In genomic region chr2:180428331-180428730, GRCm38 (mm10) we compare ENCODE assay signal across 10 mouse cellular contexts. TPM values are rescaled to one million over a fixed set of nuclear protein-coding genes. Genes with fewer than 3 reads are reported as not detected.
A peak's percentile ranks its signal among the peaks of the same experiment; 100 is the strongest.
DNase-seq lines count a peak whose midpoint lies in the region; ATAC-seq and TF ChIP-seq lines count a peak whose summit lies in the region.
"Had no signal": no experiment of that assay in that cellular context is flagged by ENCODE, and none has a peak within 500 bp of the region (broad histone marks: within the 10 kb centered on the region; RNA-seq: fewer than 3 reads in every experiment).

No protein-coding gene starts in this region.

- no peak for TF ChIP-seq EP300 in liver, postnatal 0 days (IDR thresholded peaks at IDR 0.05; ENCODE audit: low read depth)

- no peak overlapping the region for H3K27ac ChIP-seq in gastrocnemius, adult 2 months
- no peak overlapping the region for H3K27ac ChIP-seq in liver, postnatal 0 days (ENCODE audit: low read depth)
- no peak overlapping the region for H3K27ac ChIP-seq in midbrain, postnatal 0 days (ENCODE audit: low read depth, low read length)
- H3K27ac ChIP-seq: embryonic facial prominence, embryonic 15.5 days; neural tube, embryonic 12.5 days had no signal

- 31% methylated on average over 2 of the region's 2 CpGs for WGBS in liver, postnatal 0 days (ENCODE audit: insufficient replicate concordance)
- WGBS in midbrain, postnatal 0 days: 27% methylated on average over 2 of the region's 2 CpGs

- no peak overlapping the region for H3K9ac ChIP-seq in liver, postnatal 0 days (replicated peaks)
- H3K9ac ChIP-seq in midbrain, postnatal 0 days (replicated peaks; ENCODE audit: low read length, poor library complexity, severe bottlenecking): no peak overlapping the region
- H3K9ac ChIP-seq: embryonic facial prominence, embryonic 15.5 days; neural tube, embryonic 12.5 days had no signal

- peaks cover 5% of the 10 kb centered on the region; the same call in 1 of the 2 replicates for H3K4me1 ChIP-seq in liver, postnatal 0 days (ENCODE audit: insufficient read depth)
- H3K4me1 ChIP-seq in midbrain, postnatal 0 days (ENCODE audit: insufficient read depth, low read length): no peaks in the 10 kb centered on the region
- H3K4me1 ChIP-seq: neural tube, embryonic 12.5 days had no signal

- no peaks in the 10 kb centered on the region for H3K36me3 ChIP-seq in liver, postnatal 0 days (replicated peaks; ENCODE audit: insufficient read depth, low read length)
- no peaks in the 10 kb centered on the region for H3K36me3 ChIP-seq in midbrain, postnatal 0 days (ENCODE audit: insufficient read depth, low read length)
- H3K36me3 ChIP-seq: embryonic facial prominence, embryonic 15.5 days; neural tube, embryonic 12.5 days had no signal

- no peaks in the 10 kb centered on the region for H3K9me3 ChIP-seq in liver, postnatal 0 days (ENCODE audit: low read length)
- no peaks in the 10 kb centered on the region for H3K9me3 ChIP-seq in midbrain, postnatal 0 days (ENCODE audit: low read length)
- H3K9me3 ChIP-seq: embryonic facial prominence, embryonic 15.5 days; neural tube, embryonic 12.5 days had no signal

- no peak overlapping the region for H3K4me3 ChIP-seq in gastrocnemius, adult 2 months
- no peak overlapping the region for H3K4me3 ChIP-seq in liver, postnatal 0 days (ENCODE audit: low read depth, low read length)
- H3K4me3 ChIP-seq in midbrain, postnatal 0 days (ENCODE audit: low read depth, low read length): no peak overlapping the region
- H3K4me3 ChIP-seq: embryonic facial prominence, embryonic 15.5 days; neural tube, embryonic 12.5 days had no signal

- ATAC-seq in liver, postnatal 0 days: no peak
- no peak for ATAC-seq in midbrain, postnatal 0 days (ENCODE audit: low FRiP score)

- no peak overlapping the region for H3K4me2 ChIP-seq in liver, postnatal 0 days (ENCODE audit: low read depth, low read length)
- H3K4me2 ChIP-seq in midbrain, postnatal 0 days (ENCODE audit: low read depth, low read length, poor library complexity, severe bottlenecking): no peak overlapping the region
- H3K4me2 ChIP-seq: embryonic facial prominence, embryonic 15.5 days; neural tube, embryonic 12.5 days had no signal

- intact Hi-C loops in gastrocnemius, adult 2 months (cut with DNase I): loop anchor here (10.0 kb wide), 1 partner anchor 534 kb away; no protein-coding TSS in a partner anchor

- peak; percentile 67 for TF ChIP-seq CTCF in gastrocnemius, adult 2 months (IDR thresholded peaks at IDR 0.05)
- peak; percentile 53 for TF ChIP-seq CTCF in liver, postnatal 0 days (IDR thresholded peaks at IDR 0.05; ENCODE audit: low read depth)
- TF ChIP-seq CTCF in midbrain, postnatal 0 days (IDR thresholded peaks at IDR 0.05): peak; percentile 57

- no peaks in the 10 kb centered on the region; the same call in 1 of the 2 replicates for H3K27me3 ChIP-seq in liver, postnatal 0 days (ENCODE audit: insufficient read depth, low read length)
- no peaks in the 10 kb centered on the region; the same call in 1 of the 2 replicates for H3K27me3 ChIP-seq in midbrain, postnatal 0 days (ENCODE audit: insufficient read depth, low read length)
- H3K27me3 ChIP-seq: neural tube, embryonic 12.5 days had no signal

- DNase-seq in gastrocnemius, adult 2 months: no peak
- DNase-seq in gastrocnemius, adult 18-20 months (ENCODE audit: low spot score): no peak
- DNase-seq in liver, postnatal 0 days: no peak
- no peak for DNase-seq in liver
- peak; percentile 11 for DNase-seq in c-Kit-negative CD71-positive TER-119-positive erythroid progenitor cells, embryonic 14.5 days (ENCODE audit: low read depth, low spot score)
- DNase-seq in midbrain, postnatal 0 days (ENCODE audit: low spot score): peak; percentile 49
- DNase-seq in urinary bladder, postnatal 4 days (ENCODE audit: low spot score in 2 of 2): no peak
- no peak for DNase-seq in frontal cortex, postnatal 36 days (ENCODE audit: low spot score in 2 of 2)

RNA-seq across cellular contexts. Expression of gene Slco4a1, which starts 27.7 kb away (rescaled TPM):
- total RNA-seq in gastrocnemius, adult 2 months (2021): under 1 TPM in 1 of 2 experiments, not detected in 1; 0.15 TPM
- not detected for total RNA-seq in gastrocnemius, adult 18-20 months (2021)
- 0.86 and 0.91 TPM in 2 replicates for polyA plus RNA-seq in liver, postnatal 0 days (2015; fragmentation: Nextera tagmentation; extraction: Ambion mirVana)
- 1.5 and 5.1 TPM in 2 replicates for total RNA-seq in midbrain, postnatal 0 days (2014; rRNA removed)
- polyA plus RNA-seq in midbrain, postnatal 0 days (2015; fragmentation: Nextera tagmentation; extraction: Ambion mirVana): 2.5 and 2.8 TPM in 2 replicates

Comparison
In these comparisons a context has a peak if more than half of its experiments do, and no peak if none do; other contexts are left out.
1. DNase-seq: peak in c-Kit-negative CD71-positive TER-119-positive erythroid progenitor cells, embryonic 14.5 days (single experiment) and midbrain, postnatal 0 days (single experiment); none in gastrocnemius, adult 2 months (single experiment), gastrocnemius, adult 18-20 months (single experiment), liver, postnatal 0 days (single experiment), liver (single experiment), urinary bladder, postnatal 4 days (0 of 2) and frontal cortex, postnatal 36 days (0 of 2).
2. Peak in every context shown above with its lines, with median percentiles within 50 percentile points of each other: CTCF ChIP-seq.